In the genomic region with DNA sequence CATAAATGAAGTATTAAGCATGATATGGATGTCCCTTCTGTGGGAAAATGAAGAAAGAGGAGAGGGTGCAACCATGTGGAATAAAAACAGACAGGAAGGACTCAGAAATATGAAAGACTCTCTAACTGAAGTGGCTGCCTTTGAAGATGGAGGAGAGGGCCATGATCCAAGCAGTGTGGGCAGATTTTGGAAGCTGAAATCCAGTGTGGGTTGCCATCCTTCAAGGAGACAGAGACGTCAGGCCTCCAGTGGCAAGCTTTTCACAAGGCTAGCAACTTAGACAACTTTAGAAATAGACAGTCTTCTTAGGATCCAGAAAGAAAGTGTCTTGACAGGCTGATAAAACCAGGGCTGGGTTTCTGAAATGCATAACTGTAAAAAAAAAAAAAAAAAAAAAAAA, we compare ENCODE assay signal across 31 mouse cellular contexts.
A peak's percentile ranks its signal among the peaks of the same experiment; 100 is the strongest.
DNase-seq lines count a peak whose midpoint lies in the region; TF ChIP-seq lines count a peak whose summit lies in the region.
"Had no signal": no experiment of that assay in that cellular context is flagged by ENCODE, and none has a peak within 500 bp of the region (broad histone marks: within the 10 kb centered on the region; RNA-seq: fewer than 3 reads in every experiment).

No protein-coding gene starts in this region.

- H3K36me3 ChIP-seq in heart, adult 2 months (ENCODE audit: control insufficient read depth, insufficient read depth, low read length), result no peaks in the 10 kb centered on the region
- H3K36me3 ChIP-seq: embryonic facial prominence, embryonic 10.5 days; embryonic facial prominence, embryonic 15.5 days; forebrain, embryonic 12.5 days; hindbrain, embryonic 13.5 days; limb, embryonic 10.5 days; limb, embryonic 15.5 days; liver, embryonic 13.5 days had no signal

- TF ChIP-seq POLR2A in heart, adult 2 months (IDR thresholded peaks at IDR 0.05; ENCODE audit: insufficient read depth, low read depth, low read length), result no peak

- no peaks in the 10 kb centered on the region for H3K79me2 ChIP-seq in heart, adult 2 months (replicated peaks; ENCODE audit: control insufficient read depth, insufficient read depth, low read length)

- no peaks in the 10 kb centered on the region for H3K27me3 ChIP-seq in heart, adult 2 months (ENCODE audit: control insufficient read depth, insufficient read depth, low read length)
- H3K27me3 ChIP-seq: CH12.LX; embryonic facial prominence, embryonic 15.5 days; forebrain, embryonic 12.5 days; hindbrain, embryonic 13.5 days; limb, embryonic 15.5 days; liver, embryonic 13.5 days had no signal

- H3K4me1 ChIP-seq in heart, adult 2 months (ENCODE audit: control insufficient read depth, insufficient read depth, low read length), result no peaks in the 10 kb centered on the region
- H3K4me1 ChIP-seq: embryonic facial prominence, embryonic 10.5 days; embryonic facial prominence, embryonic 15.5 days; forebrain, embryonic 12.5 days; hindbrain, embryonic 13.5 days; limb, embryonic 10.5 days; limb, embryonic 15.5 days; liver, embryonic 13.5 days had no signal

- no peak for TF ChIP-seq EP300 in heart, adult 2 months (IDR thresholded peaks at IDR 0.05; ENCODE audit: insufficient read depth, low read depth, low read length)

- DNase-seq in right cerebral cortex, adult 2 months (ENCODE audit: low spot score in 2 of 2), result peak; percentile 13 to 16
- no peak for DNase-seq in right cerebral cortex, postnatal 4 days
- peak; percentile 39 to 77 for DNase-seq in frontal cortex, postnatal 36 days (ENCODE audit: low spot score in 2 of 2)
- DNase-seq in left cerebral cortex, postnatal 36 days (ENCODE audit: low spot score in 2 of 2), result peak; percentile 17 to 45
- DNase-seq in gastrocnemius, postnatal 14 days, result no peak
- no peak for DNase-seq in heart, adult 2 months
- no peak for DNase-seq in layer of hippocampus, adult 9-10 months (ENCODE audit: low spot score)
- DNase-seq: adrenal gland, adult 2 months; adrenal gland, postnatal 36 days; B cell, adult 2 months; cerebellum, adult 2 months; cerebellum, postnatal 14 days; gastrocnemius, postnatal 25 days; heart, adult 11 months; heart, postnatal 36 days; kidney, adult 9 months; kidney, postnatal 10 days; liver, embryonic 13.5 days; lung, adult 2 months; lung, postnatal 10 days; midbrain, embryonic 14.5 days; thymus, postnatal 4 days had no signal

- no peak overlapping the region for H3K4me3 ChIP-seq in heart, adult 2 months
- H3K4me3 ChIP-seq: embryonic facial prominence, embryonic 10.5 days; embryonic facial prominence, embryonic 15.5 days; forebrain, embryonic 12.5 days; hindbrain, embryonic 13.5 days; limb, embryonic 10.5 days; limb, embryonic 15.5 days; liver, embryonic 13.5 days had no signal

- H3K9ac ChIP-seq in heart, adult 2 months (ENCODE audit: low read depth, low read length), result no peak overlapping the region
- H3K9ac ChIP-seq: embryonic facial prominence, embryonic 15.5 days; forebrain, embryonic 12.5 days; hindbrain, embryonic 13.5 days; limb, embryonic 15.5 days; liver, embryonic 13.5 days had no signal

- H3K27ac ChIP-seq in heart, adult 2 months, result no peak overlapping the region
- H3K27ac ChIP-seq: embryonic facial prominence, embryonic 10.5 days; embryonic facial prominence, embryonic 15.5 days; forebrain, embryonic 12.5 days; hindbrain, embryonic 13.5 days; limb, embryonic 10.5 days; limb, embryonic 15.5 days; liver, embryonic 13.5 days; macrophage; stomach, postnatal 0 days had no signal

- intact Hi-C loops in left cerebral cortex, postnatal 36 days (cut with DNase I), result no loop called here
- intact Hi-C loops in gastrocnemius, postnatal 14 days (cut with DNase I; ENCODE audit: low total_unique reads), result no loop called here
- intact Hi-C loops in heart, adult 2 months (cut with DNase I), result no loop called here

- no peak for TF ChIP-seq CTCF in heart, adult 2 months (IDR thresholded peaks at IDR 0.05)

- WGBS in heart, adult 2 months, result 79% methylated on average over 1 of the region's 1 CpGs

Comparison
In these comparisons a context has a peak if more than half of its experiments do, and no peak if none do; other contexts are left out.
1. DNase-seq: peak in right cerebral cortex, adult 2 months (2 of 2), frontal cortex, postnatal 36 days (2 of 2) and left cerebral cortex, postnatal 36 days (2 of 2); none in right cerebral cortex, postnatal 4 days (single experiment), gastrocnemius, postnatal 14 days (single experiment), heart, adult 2 months (0 of 2) and layer of hippocampus, adult 9-10 months (single experiment).